Mouse (Mus musculus) urinary bladder, adult 18-20 months (tissue): ENCODE measurements around the gene Lrrc8a.

Experiments used
- DNase-seq, 2 experiments: peaks; one replicate each; pipeline ENCODE4 v3.0.0; 2022; ENCODE audit warnings: low spot score in 2 of 2, mixed read lengths in 2 of 2

Gene Lrrc8a

DNA sequence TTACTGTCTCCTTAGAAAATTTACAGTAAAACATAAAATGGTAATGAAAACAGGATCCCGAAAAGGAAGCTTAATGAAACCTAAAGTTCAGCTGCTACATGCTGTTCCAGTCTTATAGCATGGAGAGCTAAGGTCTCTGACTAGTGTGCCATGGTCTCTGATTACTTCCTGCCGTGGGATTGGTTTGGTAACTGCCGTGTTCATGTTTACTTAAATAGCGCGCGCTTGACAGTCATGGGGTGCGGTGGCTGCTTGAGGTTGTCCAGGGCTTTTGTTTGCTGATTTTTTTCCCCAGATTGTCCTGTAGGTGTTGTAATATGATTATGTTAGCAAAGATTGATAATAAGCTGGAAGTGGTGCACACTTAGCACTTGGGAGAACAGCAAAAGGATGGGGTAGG, 68.6 kb downstream of the Lrrc8a start:
- DNase-seq, result no peak

- DNase-seq, result no peak
Measured at GRCm38 (mm10) chr2:30309351-30309750, 71.8 kb downstream of the Lrrc8a start.

DNA sequence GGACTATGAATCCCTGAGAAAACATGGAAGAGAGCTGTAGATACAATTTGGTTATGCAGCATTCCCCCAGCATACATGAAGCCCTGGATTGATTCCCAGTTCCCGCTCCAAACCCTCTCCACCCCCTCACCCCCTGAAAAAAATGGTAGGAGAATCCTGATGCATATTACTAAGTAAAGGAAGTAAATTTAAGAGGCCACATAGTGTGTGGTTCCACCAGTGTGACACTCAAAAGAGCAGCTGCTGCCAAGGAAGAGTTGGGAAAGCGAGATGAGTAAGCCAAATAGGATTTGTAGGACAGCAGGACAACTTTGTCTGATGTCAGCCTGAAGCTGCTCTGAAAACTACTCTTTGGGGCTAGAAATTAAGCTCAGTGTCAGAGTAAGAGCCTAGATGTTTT, 74.0 kb downstream of the Lrrc8a start:
- DNase-seq, result no peak
